Mouse (Mus musculus) mammary gland, adult 2 months (tissue): ENCODE data around the gene Sfrp4. TPM values are rescaled to one million over a fixed set of nuclear protein-coding genes. Genes with fewer than 3 reads are reported as not detected.

Experiments
- polyA plus RNA-seq: library from polyadenylated mRNA; depleted of rRNA; stranded (reverse); fragments of >200 nt; gene quantifications from 2 replicates; pipeline ENCODE4 v1.2.3, GENCODE M21; 2012; ENCODE audit warnings: low replicate concordance; rRNA removed

Gene Sfrp4
- 29.6 and 37.8 TPM in 2 replicates for polyA plus RNA-seq

GRCm38 (mm10) chr13:19622573-19623227 lies at the start of gene Sfrp4:
Sfrp4 (plus strand) TSS chr13:19623104.

GRCm38 (mm10) chr13:19619216-19619927 lies 3.5 kb upstream of the Sfrp4 start, which contains the start of gene Epdr1:
Epdr1 (minus strand) TSS chr13:19619927.

Other genes with a start within 250 kb of the Sfrp4 start
- 11.5 and 28.1 TPM in 2 replicates for gene Stard3nl, start 227.3 kb upstream of the Sfrp4 start, polyA plus RNA-seq
- 24.1 and 55.9 TPM in 2 replicates for gene Epdr1, start 3.2 kb upstream of the Sfrp4 start, polyA plus RNA-seq
- gene Nme8, start 74.7 kb downstream of the Sfrp4 start, polyA plus RNA-seq, result not detected in 2 replicates
- 0.22 and 0.80 TPM in 2 replicates for gene Gpr141, start 201.2 kb downstream of the Sfrp4 start, polyA plus RNA-seq